Mouse (Mus musculus) stomach, postnatal 0 days (tissue): ENCODE measurements around the gene Gm42674. TPM values are rescaled to one million over a fixed set of nuclear protein-coding genes. Genes with fewer than 3 reads are reported as not detected.
A peak's percentile ranks its signal among the peaks of the same experiment; 100 is the strongest.

Experiments
- ATAC-seq: fragments of 200-750 bp; cut with Nextera tagmentation; 2 replicates; pipeline ENCODE4 v1.8.0; 2017; ENCODE audit not compliant: low FRiP score, low TSS enrichment
- DNase-seq: peaks from one replicate; pipeline ENCODE4 v3.0.0-alpha.2; 2016; ENCODE audit warnings: low spot score
- H3K27ac ChIP-seq: fragments of 300-500 bp; sonication (generic); replicated peaks from 2 replicates; pipeline ENCODE4 v1.5.1; 2014; ENCODE audit warnings: mild to moderate bottlenecking, control low read depth
- H3K27me3 ChIP-seq: fragments of 300-500 bp; sonication (generic); 2 replicates; pipeline ENCODE4 v1.6.1; 2014; ENCODE audit warnings: low read length; ENCODE audit not compliant: control insufficient read depth, insufficient read depth
- H3K36me3 ChIP-seq: fragments of 300-500 bp; sonication (generic); 2 replicates; pipeline ENCODE4 v1.6.1; 2014; ENCODE audit warnings: low read length, mixed read lengths; ENCODE audit not compliant: control insufficient read depth, insufficient read depth
- H3K4me1 ChIP-seq: fragments of 300-500 bp; sonication (generic); replicated peaks from 2 replicates; pipeline ENCODE4 v1.6.1; 2014; ENCODE audit warnings: antibody characterized with exemption; ENCODE audit not compliant: control insufficient read depth, insufficient read depth
- H3K4me2 ChIP-seq: fragments of 300-500 bp; sonication (generic); replicated peaks from 2 replicates; pipeline ENCODE4 v1.6.1; 2014; ENCODE audit warnings: low read depth, mild to moderate bottlenecking, control low read depth, moderate library complexity
- H3K4me3 ChIP-seq: fragments of 300-500 bp; sonication (generic); 2 replicates; pipeline ENCODE4 v1.5.1; 2014; ENCODE audit warnings: low read depth, low read length, control low read depth
- H3K9ac ChIP-seq: fragments of 300-500 bp; sonication (generic); 2 replicates; pipeline ENCODE4 v1.6.1; 2014; ENCODE audit warnings: mild to moderate bottlenecking, low read length, control low read depth, mixed read lengths
- H3K9me3 ChIP-seq: fragments of 300-500 bp; sonication (generic); 2 replicates; pipeline ENCODE4 v1.6.1; 2016; ENCODE audit warnings: low read length; ENCODE audit not compliant: control insufficient read depth
- CTCF ChIP-seq: IDR thresholded peaks from 2 replicates; pipeline ENCODE4 v1.5.1; 2016; ENCODE audit warnings: antibody characterized with exemption, low read depth, mild to moderate bottlenecking, moderate library complexity
- EP300 ChIP-seq: optimal IDR thresholded peaks from 2 replicates; pipeline ENCODE3; 2016; ENCODE audit warnings: antibody characterized with exemption
- WGBS: fragments of 180-500 bp; shearing (Covaris S2); extraction: QIAGEN DNeasy Blood & Tissue Kit; methylation state at CpG from one replicate; pipeline ENCODE4 v1.1.7; 2014; 5-methylcytosine and 5-hydroxymethylcytosine counted together
- polyA plus RNA-seq: library from polyadenylated mRNA; unstranded; fragments of >200 nt; fragmentation: Nextera tagmentation; extraction: Ambion mirVana; gene quantifications from 2 replicates; pipeline ENCODE4 v1.2.1, GENCODE M21; 2015

The Gm42674 gene
- not detected in 2 replicates for polyA plus RNA-seq

- 66% methylated on average over 11 of the region's 11 CpGs for WGBS
- Histone ChIP-seq H3K4me1 (peaks cover 17% of the 10 kb centered on the region), H3K36me3 (no peaks in the 10 kb centered on the region), H3K4me2 (no peak within 1 kb of the TSS), H3K27me3 (no peaks in the 10 kb centered on the region), H3K9ac (no peak within 1 kb of the TSS), H3K9me3 (no peaks in the 10 kb centered on the region), H3K27ac (peak within 1 kb of the TSS; percentile 58), H3K4me3 (no peak within 1 kb of the TSS)
- DNase-seq (no peak), ATAC-seq (no peak)
- no peak for TF ChIP-seq CTCF
- no peak for TF ChIP-seq EP300
These were observed at the start of gene Gm42674 for GRCm38 (mm10) chr3:90601486-90602110. Gene Gm42674 (plus strand): TSS chr3:90601904.

GRCm38 (mm10) chr3:90552231-90552630, 49.5 kb upstream of the Gm42674 start:
- Histone ChIP-seq H3K27ac (no peak overlapping the region), H3K4me3 (no peak overlapping the region), H3K36me3 (no peaks in the 10 kb centered on the region), H3K4me1 (no peaks in the 10 kb centered on the region), H3K9ac (no peak overlapping the region), H3K9me3 (no peaks in the 10 kb centered on the region), H3K4me2 (no peak overlapping the region), H3K27me3 (no peaks in the 10 kb centered on the region)
- DNase-seq: no peak
- 62% methylated on average over 2 of the region's 2 CpGs for WGBS
- no peak for TF ChIP-seq CTCF
- TF ChIP-seq EP300: no peak
- ATAC-seq: no peak

GRCm38 (mm10) chr3:90555954-90556353, 45.8 kb upstream of the Gm42674 start:
- H3K27ac ChIP-seq: 0 out of 2 replicates have a peak overlapping the region, but pooled peaks have one; percentile 40
- H3K9me3 ChIP-seq: no peaks in the 10 kb centered on the region
- no peak overlapping the region for H3K9ac ChIP-seq
- H3K36me3 ChIP-seq: no peaks in the 10 kb centered on the region
- WGBS: 54% methylated on average over 5 of the region's 5 CpGs
- no peak overlapping the region for H3K4me2 ChIP-seq
- H3K4me1 ChIP-seq: no peaks in the 10 kb centered on the region
- H3K27me3 ChIP-seq: no peaks in the 10 kb centered on the region
- DNase-seq: no peak
- TF ChIP-seq CTCF (no peak), EP300 (no peak)
- no peak overlapping the region for H3K4me3 ChIP-seq
- no peak for ATAC-seq

DNA sequence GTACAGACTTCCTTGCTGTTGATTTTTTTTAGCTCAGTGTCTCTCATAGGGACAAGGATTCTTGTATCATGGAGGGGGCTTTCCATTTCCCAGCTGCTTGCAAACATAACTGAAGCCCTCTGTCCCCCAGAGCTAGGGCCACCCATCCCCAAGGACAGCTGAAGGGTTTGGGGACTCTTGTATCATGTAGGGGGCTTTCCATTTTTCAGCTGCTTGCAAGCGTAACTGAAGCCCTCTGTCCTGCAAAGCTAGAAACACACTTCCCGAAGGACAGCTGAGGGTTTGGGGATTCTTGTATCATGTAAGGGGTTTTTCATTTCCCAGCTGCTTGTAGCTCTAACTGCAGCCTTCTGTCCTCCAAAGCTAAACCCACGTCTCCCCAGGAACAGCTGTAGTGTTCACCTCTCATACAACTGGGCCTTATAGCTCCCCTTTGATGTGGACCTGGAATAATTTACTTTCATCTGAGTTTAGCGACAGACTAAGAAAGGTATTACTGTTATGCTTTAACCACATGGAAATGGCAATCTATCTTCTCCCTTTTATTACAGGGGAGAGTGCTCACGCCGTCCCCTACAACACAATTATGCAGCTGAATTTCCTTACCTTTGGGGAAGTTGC, 41.6 kb upstream of the Gm42674 start, which contains the start of gene S100a3:
TSS of gene S100a3 (plus strand) at position 571 of the 621 bp plus-strand sequence.
- no peaks in the 10 kb centered on the region for H3K27me3 ChIP-seq
- no peak within 1 kb of the TSS for H3K27ac ChIP-seq
- 68% methylated on average over 6 of the region's 6 CpGs for WGBS
- H3K9me3 ChIP-seq: no peaks in the 10 kb centered on the region
- no peaks in the 10 kb centered on the region for H3K36me3 ChIP-seq
- no peak within 1 kb of the TSS for H3K4me3 ChIP-seq
- no peaks in the 10 kb centered on the region for H3K4me1 ChIP-seq
- H3K4me2 ChIP-seq: no peak within 1 kb of the TSS
- no peak within 1 kb of the TSS for H3K9ac ChIP-seq
- TF ChIP-seq CTCF (no peak), EP300 (no peak)
- ATAC-seq (no peak), DNase-seq (no peak)

- WGBS: 65% methylated on average over 5 of the region's 5 CpGs
- Histone ChIP-seq H3K27ac (peak overlapping the region; percentile 71), H3K9ac (0 out of 2 replicates have a peak overlapping the region, but pooled peaks have one; percentile 31)
These were observed 27.0 kb upstream of the Gm42674 start for GRCm38 (mm10) chr3:90574691-90575090.

GRCm38 (mm10) chr3:90575320-90575719, 26.4 kb upstream of the Gm42674 start:
- Histone ChIP-seq H3K27ac (peak overlapping the region; percentile 71; the same call in 1 of the 2 replicates), H3K4me3 (no peak overlapping the region), H3K4me1 (no peaks in the 10 kb centered on the region), H3K27me3 (no peaks in the 10 kb centered on the region), H3K36me3 (no peaks in the 10 kb centered on the region), H3K9ac (no peak overlapping the region), H3K4me2 (no peak overlapping the region), H3K9me3 (no peaks in the 10 kb centered on the region)
- TF ChIP-seq EP300 (no peak), CTCF (no peak)
- DNase-seq: no peak
- WGBS: 51% methylated on average over 3 of the region's 3 CpGs
- no peak for ATAC-seq

More at GRCm38 (mm10) chr3:90574691-90575090, 27.0 kb upstream of the Gm42674 start:
- no peak overlapping the region for H3K4me2 ChIP-seq
- H3K36me3 ChIP-seq: no peaks in the 10 kb centered on the region
- no peaks in the 10 kb centered on the region for H3K4me1 ChIP-seq
- ATAC-seq (0 out of 2 replicates have a peak, but pooled peaks have one; percentile 15), DNase-seq (no peak)
- no peaks in the 10 kb centered on the region for H3K27me3 ChIP-seq
- H3K4me3 ChIP-seq: no peak overlapping the region
- no peak for TF ChIP-seq EP300
- no peak for TF ChIP-seq CTCF
- H3K9me3 ChIP-seq: no peaks in the 10 kb centered on the region
